Mouse (Mus musculus): ENCODE measurements around the gene Nmt1. TPM values are rescaled to one million over a fixed set of nuclear protein-coding genes. Genes with fewer than 3 reads are reported as not detected.

Nmt1 gene
- total and polyA plus RNA-seq, 3 experiments, result 37.1 to 67.2 (median 60.5) TPM

DNA sequence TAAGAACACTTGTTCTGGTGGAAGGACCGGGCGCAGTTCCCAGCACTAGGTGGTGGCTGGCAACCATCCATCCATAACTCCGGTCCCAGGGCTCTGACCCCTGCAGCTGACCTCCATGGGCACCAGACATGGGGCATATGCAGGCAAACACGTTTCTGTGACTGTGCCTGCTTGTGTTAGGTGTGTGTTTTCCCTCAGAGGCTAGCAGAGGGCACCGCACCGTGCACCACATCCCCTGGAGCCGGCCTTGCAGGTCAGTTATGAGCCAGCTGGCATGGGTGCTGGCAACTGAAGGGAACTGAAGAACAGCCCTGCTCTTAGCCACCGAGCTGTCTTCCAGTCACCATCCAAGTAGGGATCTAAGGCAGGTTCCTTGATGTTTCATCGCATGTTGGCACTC lies 22.2 kb downstream of the Nmt1 start:
- intact Hi-C loops (cut with DNase I), result loop anchor here (5.0 kb wide), 1 partner anchor 53 kb away; no protein-coding TSS in a partner anchor
- H3K36me3 ChIP-seq (ENCODE audit: control insufficient read depth, insufficient read depth, low read length), result peaks cover 8% of the 10 kb centered on the region
- H3K9ac ChIP-seq (ENCODE audit: low read depth, low read length), result no peak overlapping the region
- H3K4me1 ChIP-seq (ENCODE audit: control insufficient read depth, insufficient read depth, low read length), result peaks cover 12% of the 10 kb centered on the region
- TF ChIP-seq EP300 (IDR thresholded peaks at IDR 0.05; ENCODE audit: insufficient read depth, low read depth, low read length) (no peak), POLR2A (IDR thresholded peaks at IDR 0.05; ENCODE audit: insufficient read depth, low read depth, low read length) (no peak), CTCF (IDR thresholded peaks at IDR 0.05) (no peak)
- peak overlapping the region; percentile 86 for H3K27ac ChIP-seq
- H3K4me3 ChIP-seq, result no peak overlapping the region
- WGBS, result 52% methylated on average over 9 of the region's 9 CpGs
- peak in 1 of 2 experiments; percentile 71 for DNase-seq
- H3K79me2 ChIP-seq (replicated peaks; ENCODE audit: control insufficient read depth, insufficient read depth, low read length), result no peaks in the 10 kb centered on the region
- no peaks in the 10 kb centered on the region for H3K27me3 ChIP-seq (ENCODE audit: control insufficient read depth, insufficient read depth, low read length)

DNA sequence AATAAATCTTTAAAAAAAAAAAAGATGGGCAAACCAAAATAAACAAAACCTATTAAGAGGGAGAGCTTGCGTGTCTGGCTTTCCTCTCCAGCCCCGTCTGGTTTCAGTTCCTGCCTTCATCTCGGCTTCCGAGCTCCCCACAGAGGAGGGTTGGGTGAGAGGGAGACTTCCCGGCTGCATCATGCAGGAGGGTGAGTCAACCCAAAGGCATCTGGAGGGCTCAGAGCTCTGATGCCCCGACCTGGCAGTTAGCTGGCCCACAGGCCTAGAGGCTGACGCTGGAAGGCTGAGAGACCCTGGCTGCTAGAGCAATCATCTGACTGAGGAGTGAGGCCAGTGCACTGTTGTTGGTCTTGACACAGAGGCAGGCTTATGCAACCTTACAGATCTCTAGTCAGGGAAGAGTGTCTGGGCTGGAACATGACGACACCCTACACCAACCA lies 23.3 kb downstream of the Nmt1 start:
- WGBS, result 17% methylated on average over 8 of the region's 8 CpGs
- Histone ChIP-seq H3K4me3 (no peak overlapping the region), H3K36me3 (ENCODE audit: control insufficient read depth, insufficient read depth, low read length) (peaks cover 8% of the 10 kb centered on the region), H3K4me1 (ENCODE audit: control insufficient read depth, insufficient read depth, low read length) (peaks cover 12% of the 10 kb centered on the region), H3K79me2 (replicated peaks; ENCODE audit: control insufficient read depth, insufficient read depth, low read length) (no peaks in the 10 kb centered on the region), H3K9ac (ENCODE audit: low read depth, low read length) (no peak overlapping the region), H3K27me3 (ENCODE audit: control insufficient read depth, insufficient read depth, low read length) (no peaks in the 10 kb centered on the region), H3K27ac (peak overlapping the region; percentile 86)
- TF ChIP-seq CTCF (IDR thresholded peaks at IDR 0.05), result no peak
- peak; percentile 96 for TF ChIP-seq EP300 (IDR thresholded peaks at IDR 0.05; ENCODE audit: insufficient read depth, low read depth, low read length)
- no peak; the same call in 1 of the 2 replicates for TF ChIP-seq POLR2A (IDR thresholded peaks at IDR 0.05; ENCODE audit: insufficient read depth, low read depth, low read length)
- intact Hi-C loops (cut with DNase I), result loop anchor here (5.0 kb wide), 1 partner anchor 54 kb away; no protein-coding TSS in a partner anchor
- DNase-seq, result peak; percentile 79 to 89

GRCm38 (mm10) chr11:103052078-103052477 lies 24.1 kb downstream of the Nmt1 start:
- no peaks in the 10 kb centered on the region for H3K27me3 ChIP-seq (ENCODE audit: control insufficient read depth, insufficient read depth, low read length)
- H3K36me3 ChIP-seq (ENCODE audit: control insufficient read depth, insufficient read depth, low read length), result peaks cover 8% of the 10 kb centered on the region
- 79% methylated on average over 6 of the region's 6 CpGs for WGBS
- no peak overlapping the region for H3K4me3 ChIP-seq
- no peak for DNase-seq
- intact Hi-C loops (cut with DNase I), result loop anchor here (5.0 kb wide), 1 partner anchor 55 kb away; no protein-coding TSS in a partner anchor
- H3K4me1 ChIP-seq (ENCODE audit: control insufficient read depth, insufficient read depth, low read length), result peaks cover 12% of the 10 kb centered on the region
- TF ChIP-seq CTCF (IDR thresholded peaks at IDR 0.05) (no peak), POLR2A (IDR thresholded peaks at IDR 0.05; ENCODE audit: insufficient read depth, low read depth, low read length) (no peak), EP300 (IDR thresholded peaks at IDR 0.05; ENCODE audit: insufficient read depth, low read depth, low read length) (no peak)
- H3K27ac ChIP-seq, result peak overlapping the region; percentile 86
- peak overlapping the region; percentile 42 for H3K9ac ChIP-seq (ENCODE audit: low read depth, low read length)
- no peaks in the 10 kb centered on the region for H3K79me2 ChIP-seq (replicated peaks; ENCODE audit: control insufficient read depth, insufficient read depth, low read length)

GRCm38 (mm10) chr11:103053191-103054076 lies 25.4 kb downstream of the Nmt1 start:
- H3K27me3 ChIP-seq (ENCODE audit: control insufficient read depth, insufficient read depth, low read length), result no peaks in the 10 kb centered on the region
- H3K9ac ChIP-seq (ENCODE audit: low read depth, low read length), result no peak overlapping the region
- H3K36me3 ChIP-seq (ENCODE audit: control insufficient read depth, insufficient read depth, low read length), result peaks cover 8% of the 10 kb centered on the region
- WGBS, result 58% methylated on average over 18 of the region's 18 CpGs
- H3K27ac ChIP-seq, result peak overlapping the region; percentile 86
- DNase-seq, result no peak
- H3K4me3 ChIP-seq, result no peak overlapping the region
- intact Hi-C loops (cut with DNase I), result loop anchor here (2.0 to 5.0 kb wide), 2 partner anchors 56 to 153 kb away; partner anchors contain the start of gene Gfap
- H3K4me1 ChIP-seq (ENCODE audit: control insufficient read depth, insufficient read depth, low read length), result peaks cover 12% of the 10 kb centered on the region
- no peak for TF ChIP-seq EP300 (IDR thresholded peaks at IDR 0.05; ENCODE audit: insufficient read depth, low read depth, low read length)
- no peaks in the 10 kb centered on the region for H3K79me2 ChIP-seq (replicated peaks; ENCODE audit: control insufficient read depth, insufficient read depth, low read length)

DNA sequence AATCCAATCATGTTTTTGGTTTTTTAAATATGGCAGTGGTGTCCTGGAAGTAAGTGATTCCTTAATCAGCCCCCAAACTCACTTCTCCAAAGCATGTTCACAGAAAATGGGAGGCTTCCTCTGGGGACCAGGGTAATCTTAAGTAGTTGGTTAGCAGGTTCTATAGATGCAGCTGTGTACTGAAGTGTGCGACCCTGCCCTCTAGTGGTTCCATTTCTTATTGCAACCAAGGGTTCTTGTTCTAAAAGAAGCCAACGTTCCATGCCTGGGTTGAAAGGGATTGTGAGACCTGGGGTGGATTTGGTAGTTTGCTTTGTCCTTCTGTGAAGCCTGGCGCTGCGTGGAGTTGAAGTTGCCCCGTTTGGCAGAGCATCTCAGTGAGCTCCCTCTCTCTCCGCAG lies 26.8 kb downstream of the Nmt1 start:
- TF ChIP-seq POLR2A (IDR thresholded peaks at IDR 0.05; ENCODE audit: insufficient read depth, low read depth, low read length) (no peak), CTCF (IDR thresholded peaks at IDR 0.05) (peak; percentile 95), EP300 (IDR thresholded peaks at IDR 0.05; ENCODE audit: insufficient read depth, low read depth, low read length) (0 out of 2 replicates have a peak, but pooled peaks have one; percentile 17)
- intact Hi-C loops (cut with DNase I), result loop anchor here (2.0 to 5.0 kb wide), 2 partner anchors 57 to 154 kb away; partner anchors contain the start of gene Gfap
- no peak overlapping the region for H3K9ac ChIP-seq (ENCODE audit: low read depth, low read length)
- 42% methylated on average over 6 of the region's 6 CpGs for WGBS
- peak; percentile 62 to 66 for DNase-seq
- H3K79me2 ChIP-seq (replicated peaks; ENCODE audit: control insufficient read depth, insufficient read depth, low read length), result no peaks in the 10 kb centered on the region
- no peak overlapping the region for H3K27ac ChIP-seq
- peaks cover 10% of the 10 kb centered on the region for H3K36me3 ChIP-seq (ENCODE audit: control insufficient read depth, insufficient read depth, low read length)
- no peak overlapping the region for H3K4me3 ChIP-seq
- H3K27me3 ChIP-seq (ENCODE audit: control insufficient read depth, insufficient read depth, low read length), result no peaks in the 10 kb centered on the region
- H3K4me1 ChIP-seq (ENCODE audit: control insufficient read depth, insufficient read depth, low read length), result peaks cover 12% of the 10 kb centered on the region

- intact Hi-C loops (cut with DNase I), result no loop called here
- no peak for DNase-seq
- TF ChIP-seq CTCF (IDR thresholded peaks at IDR 0.05) (no peak), EP300 (IDR thresholded peaks at IDR 0.05; ENCODE audit: insufficient read depth, low read depth, low read length) (no peak), POLR2A (IDR thresholded peaks at IDR 0.05; ENCODE audit: insufficient read depth, low read depth, low read length) (no peak)
- Histone ChIP-seq H3K36me3 (ENCODE audit: control insufficient read depth, insufficient read depth, low read length) (peaks cover 12% of the 10 kb centered on the region), H3K27me3 (ENCODE audit: control insufficient read depth, insufficient read depth, low read length) (no peaks in the 10 kb centered on the region), H3K79me2 (replicated peaks; ENCODE audit: control insufficient read depth, insufficient read depth, low read length) (no peaks in the 10 kb centered on the region), H3K4me1 (ENCODE audit: control insufficient read depth, insufficient read depth, low read length) (peaks cover 10% of the 10 kb centered on the region), H3K4me3 (no peak overlapping the region), H3K9ac (ENCODE audit: low read depth, low read length) (no peak overlapping the region), H3K27ac (0 out of 2 replicates have a peak overlapping the region, but pooled peaks have one; percentile 28)
- 86% methylated on average over 7 of the region's 7 CpGs for WGBS
These were observed 28.6 kb downstream of the Nmt1 start for GRCm38 (mm10) chr11:103056636-103057035.
